Mouse (Mus musculus): ENCODE data around the gene Prdx5.

The Prdx5 gene

GRCm38 (mm10) chr19:6937541-6938465 lies 27.9 kb upstream of the Prdx5 start:
- DNase-seq (ENCODE audit: low read depth, low spot score), result no peak

- peak; percentile 65 for DNase-seq (ENCODE audit: low read depth, low spot score)
Measured at GRCm38 (mm10) chr19:6936299-6936698, 26.4 kb upstream of the Prdx5 start.

GRCm38 (mm10) chr19:6934195-6934977 lies 24.5 kb upstream of the Prdx5 start, which contains the start of gene Kcnk4:
TSS of gene Kcnk4 (minus strand) at chr19:6934515.
- DNase-seq (ENCODE audit: low read depth, low spot score), result no peak

- no peak for DNase-seq (ENCODE audit: low read depth, low spot score)
Measured at GRCm38 (mm10) chr19:6933436-6934194, 23.7 kb upstream of the Prdx5 start.

- DNase-seq (ENCODE audit: low read depth, low spot score), result no peak
Measured at GRCm38 (mm10) chr19:6933102-6933435, 23.2 kb upstream of the Prdx5 start.

GRCm38 (mm10) chr19:6932018-6932417 lies 22.1 kb upstream of the Prdx5 start:
- DNase-seq (ENCODE audit: low read depth, low spot score), result no peak

GRCm38 (mm10) chr19:6931002-6931401 lies 21.1 kb upstream of the Prdx5 start:
- no peak for DNase-seq (ENCODE audit: low read depth, low spot score)

GRCm38 (mm10) chr19:6928080-6928479 lies 18.2 kb upstream of the Prdx5 start:
- DNase-seq (ENCODE audit: low read depth, low spot score), result no peak

- no peak for DNase-seq (ENCODE audit: low read depth, low spot score)
Measured at GRCm38 (mm10) chr19:6926559-6927255, 16.8 kb upstream of the Prdx5 start.

GRCm38 (mm10) chr19:6925611-6926329 lies 15.9 kb upstream of the Prdx5 start:
- no peak for DNase-seq (ENCODE audit: low read depth, low spot score)

- no peak for DNase-seq (ENCODE audit: low read depth, low spot score)
Measured at GRCm38 (mm10) chr19:6925307-6925573, 15.3 kb upstream of the Prdx5 start, which contains the start of gene Catsperz. TSS of gene Catsperz (minus strand) at chr19:6925380.

- DNase-seq (ENCODE audit: low read depth, low spot score), result peak; percentile 84
Measured at GRCm38 (mm10) chr19:6924461-6925306, 14.8 kb upstream of the Prdx5 start.

- DNase-seq (ENCODE audit: low read depth, low spot score), result no peak
Measured at GRCm38 (mm10) chr19:6922901-6923735, 13.2 kb upstream of the Prdx5 start.

GRCm38 (mm10) chr19:6921647-6922567 lies 12.0 kb upstream of the Prdx5 start, which contains the start of gene Esrra:
TSS of gene Esrra (minus strand) at chr19:6921813.
- peak; percentile 100 for DNase-seq (ENCODE audit: low read depth, low spot score)

- DNase-seq (ENCODE audit: low read depth, low spot score), result peak; percentile 85
Measured at GRCm38 (mm10) chr19:6920741-6921636, 11.1 kb upstream of the Prdx5 start.

GRCm38 (mm10) chr19:6919876-6920740 lies 10.2 kb upstream of the Prdx5 start:
- DNase-seq (ENCODE audit: low read depth, low spot score), result no peak

All from ES-CJ7 (cell line).